Mouse (Mus musculus): ENCODE data around the gene Stard3.

- TF ChIP-seq POLR2A (IDR thresholded peaks at IDR 0.05; ENCODE audit: insufficient read length, low read depth) (no peak), E2F4 (IDR thresholded peaks at IDR 0.05; ENCODE audit: insufficient read depth) (no peak), USF1 (IDR thresholded peaks at IDR 0.05; ENCODE audit: low read depth) (no peak)
These were observed 8.9 kb upstream of the Stard3 start for GRCm38 (mm10) chr11:98349308-98349707.
